Mouse (Mus musculus) retina, postnatal 7 days (tissue): ENCODE measurements around the gene Olfr1245.
"Not testable (repeated sequence)": the region's sequence is repeated elsewhere in the genome, so short reads cannot be mapped to it uniquely, and the experiment has no call there.

Experiments
- DNase-seq: peaks from one replicate; pipeline ENCODE4 v3.0.0-alpha.2; 2012; ENCODE audit warnings: low read depth, low spot score

Gene Olfr1245

GRCm38 (mm10) chr2:89578347-89578746, at the start of gene Olfr1245:
Olfr1245 (minus strand) TSS chr2:89578447.
- DNase-seq = no peak

GRCm38 (mm10) chr2:89618145-89618544, 39.9 kb upstream of the Olfr1245 start, which contains the start of gene Olfr1248:
Olfr1248 (minus strand) TSS chr2:89618245.
- DNase-seq = not testable (repeated sequence)

- no peak for DNase-seq
These were observed 35.8 kb upstream of the Olfr1245 start, which contains the start of gene Olfr1247 for GRCm38 (mm10) chr2:89614030-89614429. Olfr1247 (minus strand) TSS chr2:89614130.

GRCm38 (mm10) chr2:89593057-89593456, 14.8 kb upstream of the Olfr1245 start, which contains the start of gene Olfr1246:
Olfr1246 (minus strand) TSS chr2:89593157.
- DNase-seq = no peak

GRCm38 (mm10) chr2:89562706-89563105, 15.5 kb downstream of the Olfr1245 start:
- DNase-seq = not testable (repeated sequence)

GRCm38 (mm10) chr2:89544516-89544915, 33.7 kb downstream of the Olfr1245 start:
- DNase-seq = no peak

GRCm38 (mm10) chr2:89539923-89540322, 38.3 kb downstream of the Olfr1245 start:
- DNase-seq = no peak

- no peak for DNase-seq
These were observed 46.9 kb downstream of the Olfr1245 start, which contains the start of gene Olfr1243 for GRCm38 (mm10) chr2:89531387-89531786. Olfr1243 (minus strand) TSS chr2:89531487.
